Mouse (Mus musculus): Measurements from ENCODE around the gene Arhgap15.

Arhgap15 gene

DNA sequence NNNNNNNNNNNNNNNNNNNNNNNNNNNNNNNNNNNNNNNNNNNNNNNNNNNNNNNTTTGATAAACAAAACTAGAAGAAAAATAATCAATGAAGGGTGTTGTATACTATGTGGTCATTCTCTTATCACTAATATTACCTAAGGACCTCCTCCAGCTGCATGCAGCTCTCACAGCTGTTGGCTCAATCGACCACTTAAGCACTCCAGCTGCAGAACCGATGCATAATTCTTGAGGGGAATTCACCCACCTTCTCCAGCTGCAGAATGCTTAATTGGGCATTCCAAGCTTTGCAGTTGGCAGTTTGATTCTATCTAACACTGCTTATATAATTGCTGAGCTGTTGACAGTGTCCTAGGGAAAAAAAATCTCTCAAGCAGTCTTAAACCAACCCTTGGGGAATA is 663.0 kb downstream of the Arhgap15 start:
- no peak for DNase-seq (ENCODE audit: low read depth in 2 of 2, low spot score in 2 of 2)

DNA sequence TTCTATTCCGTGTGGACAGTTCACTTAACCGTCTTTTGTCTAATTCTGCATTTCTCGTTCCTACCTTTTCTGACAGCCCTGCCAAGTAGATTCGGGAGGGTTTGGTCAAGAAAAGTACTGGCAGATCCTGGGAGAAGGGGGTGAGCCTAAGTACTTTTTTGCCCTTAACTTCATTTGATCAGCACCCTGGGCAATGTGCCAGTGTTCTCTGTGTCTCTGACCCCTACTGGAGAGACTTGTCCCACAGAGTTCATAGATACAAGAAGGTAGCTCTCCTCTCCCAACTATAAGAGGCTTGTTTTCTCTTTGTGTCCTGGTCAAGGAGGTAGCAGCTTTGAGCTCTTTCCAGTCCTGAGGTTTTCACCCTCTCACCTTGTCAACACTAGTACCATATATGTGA is 667.7 kb downstream of the Arhgap15 start:
- DNase-seq (ENCODE audit: low read depth in 2 of 2, low spot score in 2 of 2): no peak

DNA sequence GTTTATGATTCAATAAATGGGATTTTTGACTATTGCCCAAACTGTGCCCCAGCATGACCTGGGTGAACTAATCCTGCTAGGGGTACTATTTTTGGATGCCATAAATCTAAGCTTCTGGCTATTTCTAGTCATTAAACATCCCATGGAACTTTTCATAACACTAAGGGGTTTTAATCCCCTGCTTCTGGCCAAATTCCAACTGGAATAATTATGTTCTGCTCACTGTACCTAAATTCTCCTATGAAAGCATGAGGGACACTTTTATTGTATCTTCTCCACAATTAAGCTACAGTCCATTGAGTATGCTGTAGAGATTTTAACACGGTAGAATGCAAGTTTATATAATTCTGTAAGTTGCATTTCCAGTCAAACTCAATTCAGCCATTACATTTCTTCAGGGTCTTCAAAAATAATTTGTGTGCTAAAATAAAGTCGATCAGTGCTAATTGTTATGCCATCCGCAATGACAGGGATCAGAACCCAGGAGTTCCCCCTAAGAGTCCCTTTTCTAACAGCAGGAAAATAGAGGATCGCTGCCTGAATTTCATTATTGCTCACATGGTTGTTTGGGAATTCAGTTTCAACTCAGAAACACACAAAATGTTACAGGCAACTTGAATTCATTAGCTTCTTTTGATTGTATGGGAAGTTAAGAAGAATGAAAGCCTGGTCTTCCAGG is 671.1 kb downstream of the Arhgap15 start:
- no peak for DNase-seq (ENCODE audit: low read depth in 2 of 2, low spot score in 2 of 2)

DNA sequence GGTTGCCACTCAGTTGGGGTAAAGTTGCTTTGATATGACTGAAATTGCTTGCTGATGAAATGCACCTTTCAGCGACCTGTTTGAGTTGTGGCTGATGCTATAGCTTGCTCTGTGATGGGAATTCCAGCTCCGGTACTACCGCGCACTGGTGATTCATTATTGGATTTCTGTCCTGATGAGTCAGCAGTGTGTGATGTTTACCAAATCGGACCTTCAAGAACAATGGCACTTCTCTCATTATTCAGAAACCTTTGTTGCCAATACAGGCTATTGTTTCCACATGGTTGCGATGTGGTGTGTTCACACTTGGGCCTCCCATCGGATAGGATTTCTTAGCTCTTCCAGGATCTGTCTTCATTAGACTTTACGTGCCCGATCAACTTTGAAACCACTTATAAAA is 681.9 kb downstream of the Arhgap15 start:
- DNase-seq (ENCODE audit: low read depth in 2 of 2, low spot score in 2 of 2): no peak

DNA sequence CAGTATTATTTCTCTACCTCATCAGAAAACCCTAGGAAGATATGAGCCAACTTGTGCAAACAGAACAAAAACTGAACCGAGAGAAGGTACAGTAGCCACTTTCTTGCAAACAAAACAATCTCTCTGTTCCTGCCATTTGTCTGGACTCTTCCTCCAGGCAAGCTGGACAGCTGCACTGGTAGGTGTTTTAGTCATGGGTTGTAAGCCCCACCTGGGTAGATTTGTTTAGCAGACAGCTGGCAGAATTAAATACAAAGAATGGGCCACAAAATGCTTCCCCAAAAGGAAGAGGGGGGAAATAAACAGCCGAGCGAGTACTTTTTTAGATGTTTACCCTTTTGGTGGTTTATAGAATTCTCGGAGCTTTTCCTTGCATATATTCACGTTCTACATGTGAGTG is 688.0 kb downstream of the Arhgap15 start:
- DNase-seq (ENCODE audit: low read depth in 2 of 2, low spot score in 2 of 2): no peak

DNA sequence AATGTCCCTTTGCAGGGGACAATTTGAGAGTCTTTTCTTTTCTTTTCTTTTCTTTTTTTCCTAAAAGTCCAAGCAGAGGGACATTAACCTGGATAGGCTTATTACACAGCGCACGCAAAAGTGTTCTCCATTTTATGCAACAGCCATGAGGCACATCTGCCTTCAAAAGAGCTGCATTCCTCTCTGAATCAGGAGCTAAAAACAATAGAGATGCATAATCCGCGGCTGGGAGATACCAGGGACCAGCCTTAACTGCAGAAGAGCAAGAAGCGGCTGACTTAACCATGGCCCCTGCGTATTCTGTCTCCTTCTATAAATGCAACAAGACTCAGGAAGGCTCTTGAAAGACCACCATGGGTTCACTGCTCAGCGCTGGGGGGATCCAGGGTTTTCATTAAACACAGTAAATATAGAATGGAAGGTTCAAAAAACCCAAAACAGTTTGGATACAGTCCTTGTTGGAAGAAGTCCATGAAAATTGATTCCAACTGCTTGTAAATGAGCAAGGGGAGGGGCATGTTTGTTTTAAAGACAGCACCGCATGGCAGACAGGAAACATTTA is 689.0 kb downstream of the Arhgap15 start:
- DNase-seq (ENCODE audit: low read depth in 2 of 2, low spot score in 2 of 2): no peak

DNA sequence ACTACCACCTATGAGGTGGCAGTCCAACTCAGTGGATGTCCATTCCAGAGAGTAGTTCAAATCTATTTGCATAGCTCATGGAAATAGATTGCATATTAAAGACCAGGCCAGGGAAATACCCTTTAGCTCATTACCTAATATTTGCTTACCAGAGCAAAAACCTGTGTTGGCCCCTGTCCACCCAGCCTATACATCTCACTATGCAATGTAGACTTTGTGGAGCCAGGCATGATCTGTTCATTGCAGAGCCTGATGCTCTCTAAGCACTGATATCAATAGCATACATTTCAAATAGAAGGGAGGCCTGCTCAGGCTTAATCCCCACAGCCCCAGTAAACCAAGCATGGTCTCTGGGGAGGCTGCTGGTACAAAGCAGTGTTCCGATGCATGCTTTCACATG is 689.4 kb downstream of the Arhgap15 start:
- no peak for DNase-seq (ENCODE audit: low read depth in 2 of 2, low spot score in 2 of 2)

DNA sequence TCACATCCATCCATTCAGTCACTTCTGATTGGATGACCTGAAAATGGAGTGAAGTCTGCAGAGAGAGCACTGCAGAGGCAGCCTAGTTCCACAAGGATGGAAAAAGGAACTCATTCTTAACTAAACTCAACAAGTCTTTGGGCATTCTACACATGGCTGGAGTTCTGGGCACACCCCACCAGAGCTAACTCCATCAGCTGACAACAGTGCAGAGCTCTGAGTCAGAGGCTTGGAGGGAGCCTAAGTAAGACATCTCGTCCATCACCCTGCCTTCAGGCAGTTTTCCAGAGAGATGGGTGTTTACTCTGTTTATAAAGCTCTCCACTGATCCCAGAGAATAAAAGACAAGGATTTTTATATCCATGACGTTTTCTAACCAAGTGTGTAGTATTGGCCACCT is 696.3 kb downstream of the Arhgap15 start:
- no peak for DNase-seq (ENCODE audit: low read depth in 2 of 2, low spot score in 2 of 2)
